Mouse (Mus musculus) lung, embryonic 14.5 days (tissue): ENCODE results near the gene Tsks. TPM values are rescaled to one million over a fixed set of nuclear protein-coding genes. Genes with fewer than 3 reads are reported as not detected.

Experiments used
- ATAC-seq: fragments of 200-750 bp; cut with Nextera tagmentation; 2 replicates; pipeline ENCODE4 v1.8.0; 2017; ENCODE audit warnings: mild to moderate bottlenecking, moderate TSS enrichment, moderate library complexity; ENCODE audit not compliant: insufficient read depth
- DNase-seq: peaks from one replicate; pipeline ENCODE4 v3.0.0-alpha.2; 2015
- H3K27ac ChIP-seq: fragments of 300-500 bp; sonication (generic); 2 replicates; pipeline ENCODE4 v1.5.1; 2014; ENCODE audit warnings: low read depth, mild to moderate bottlenecking, moderate library complexity
- H3K27me3 ChIP-seq: fragments of 300-500 bp; sonication (generic); 2 replicates; pipeline ENCODE4 v1.6.1; 2014; ENCODE audit warnings: low read length, control low read depth; ENCODE audit not compliant: insufficient read depth
- H3K36me3 ChIP-seq: fragments of 300-500 bp; sonication (generic); 2 replicates; pipeline ENCODE4 v1.6.1; 2014; ENCODE audit warnings: control low read depth; ENCODE audit not compliant: insufficient read depth
- H3K4me1 ChIP-seq: fragments of 300-500 bp; sonication (generic); 2 replicates; pipeline ENCODE4 v1.6.1; 2014; ENCODE audit warnings: antibody characterized with exemption, control low read depth; ENCODE audit not compliant: insufficient read depth
- H3K4me2 ChIP-seq: fragments of 300-500 bp; sonication (generic); 2 replicates; pipeline ENCODE4 v1.6.1; 2014; ENCODE audit warnings: mild to moderate bottlenecking
- H3K4me3 ChIP-seq: fragments of 300-500 bp; sonication (generic); 2 replicates; pipeline ENCODE4 v1.5.1; 2014; ENCODE audit warnings: low read depth, low read length
- H3K9ac ChIP-seq: fragments of 300-500 bp; sonication (generic); 2 replicates; pipeline ENCODE4 v1.6.1; 2014
- H3K9me3 ChIP-seq: fragments of 300-500 bp; sonication (generic); 2 replicates; pipeline ENCODE4 v1.6.1; 2016; ENCODE audit warnings: low read depth, low read length, control low read depth
- CTCF ChIP-seq: IDR thresholded peaks from 2 replicates; pipeline ENCODE4 v1.5.1; 2016; ENCODE audit warnings: antibody characterized with exemption, low read depth
- WGBS: fragments of 180-500 bp; shearing (Covaris S2); extraction: QIAGEN DNeasy Blood & Tissue Kit; methylation state at CpG from one replicate; pipeline ENCODE4 v1.1.7; 2014; 5-methylcytosine and 5-hydroxymethylcytosine counted together
- polyA plus RNA-seq: library from polyadenylated mRNA; unstranded; fragments of >200 nt; fragmentation: Nextera tagmentation; extraction: Ambion mirVana; gene quantifications from 2 replicates; pipeline ENCODE4 v1.2.1, GENCODE M21; 2014

Gene Tsks
- polyA plus RNA-seq, 1 experiment from 2014 or later = 0.11 TPM

DNA sequence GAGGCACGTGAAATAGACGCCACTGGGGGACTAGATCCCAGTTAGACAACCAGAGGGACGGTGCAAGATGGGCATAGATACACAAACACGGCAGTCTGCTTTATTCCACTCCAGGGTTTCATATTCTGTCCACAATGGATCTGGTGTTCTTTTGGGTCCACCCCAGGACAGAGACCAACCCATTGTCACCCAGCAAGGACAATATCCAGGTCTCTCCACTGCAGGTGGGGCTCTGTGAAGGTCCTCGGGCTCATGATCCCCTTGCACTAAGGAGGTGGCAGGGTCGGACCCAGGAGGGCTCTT is 32.1 kb downstream of the Tsks start:
- Histone ChIP-seq H3K9me3 (no peaks in the 10 kb centered on the region), H3K9ac (no peak overlapping the region), H3K4me3 (no peak overlapping the region), H3K4me2 (peak overlapping the region; percentile 73), H3K27ac (no peak overlapping the region), H3K4me1 (no peaks in the 10 kb centered on the region; the same call in 1 of the 2 replicates), H3K27me3 (no peaks in the 10 kb centered on the region), H3K36me3 (peaks cover 43% of the 10 kb centered on the region)
- WGBS = 12% methylated on average over 6 of the region's 6 CpGs
- DNase-seq = no peak
- TF ChIP-seq CTCF = no peak
- ATAC-seq = no peak

DNA sequence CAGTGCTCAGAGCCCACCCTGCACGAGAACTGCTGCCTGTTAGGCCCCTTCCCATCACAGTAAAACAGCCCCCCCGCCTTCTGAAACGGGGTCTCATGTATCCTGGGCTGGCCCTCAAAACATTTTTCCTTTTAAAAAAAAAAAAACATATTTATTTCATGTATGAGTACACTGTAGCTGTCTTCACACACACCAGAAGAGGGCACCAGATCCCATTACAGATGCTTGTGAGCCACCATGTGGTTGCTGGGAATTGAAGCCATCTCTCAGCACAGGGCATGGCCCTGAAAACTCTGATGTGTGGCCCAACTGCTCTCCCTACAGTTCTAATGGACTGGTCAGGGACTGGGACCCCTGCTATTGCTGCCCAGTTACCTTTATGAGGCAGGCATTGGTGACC is 35.3 kb downstream of the Tsks start:
- Histone ChIP-seq H3K4me3 (no peak overlapping the region), H3K36me3 (peaks cover 75% of the 10 kb centered on the region), H3K9me3 (no peaks in the 10 kb centered on the region), H3K9ac (no peak overlapping the region), H3K27me3 (no peaks in the 10 kb centered on the region), H3K27ac (no peak overlapping the region), H3K4me2 (no peak overlapping the region), H3K4me1 (no peaks in the 10 kb centered on the region; the same call in 1 of the 2 replicates)
- TF ChIP-seq CTCF = no peak
- WGBS = 92% methylated on average over 3 of the region's 3 CpGs
- no peak for ATAC-seq
- DNase-seq = no peak

DNA sequence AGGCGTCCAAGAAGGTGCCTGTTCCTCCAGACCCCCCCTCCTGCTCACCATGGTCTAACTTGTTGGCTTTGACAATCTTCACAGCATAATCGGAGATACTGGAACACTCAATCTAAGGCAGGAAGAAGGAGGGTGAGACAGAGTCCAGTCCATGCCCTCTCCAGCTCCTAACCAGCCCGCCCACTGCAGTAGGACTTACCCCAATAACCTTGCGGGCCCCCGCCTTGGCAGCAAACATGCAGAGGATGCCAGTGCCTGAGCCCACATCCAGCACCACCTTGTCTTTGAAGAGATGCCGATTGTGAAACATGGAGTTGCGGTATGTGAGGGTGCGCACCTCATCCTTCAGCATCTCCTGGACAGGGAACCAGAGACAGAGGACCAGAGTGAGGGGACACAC is 38.5 kb downstream of the Tsks start:
- 91% methylated on average over 8 of the region's 8 CpGs for WGBS
- H3K36me3 ChIP-seq = peaks cover 72% of the 10 kb centered on the region
- no peak for ATAC-seq

DNA sequence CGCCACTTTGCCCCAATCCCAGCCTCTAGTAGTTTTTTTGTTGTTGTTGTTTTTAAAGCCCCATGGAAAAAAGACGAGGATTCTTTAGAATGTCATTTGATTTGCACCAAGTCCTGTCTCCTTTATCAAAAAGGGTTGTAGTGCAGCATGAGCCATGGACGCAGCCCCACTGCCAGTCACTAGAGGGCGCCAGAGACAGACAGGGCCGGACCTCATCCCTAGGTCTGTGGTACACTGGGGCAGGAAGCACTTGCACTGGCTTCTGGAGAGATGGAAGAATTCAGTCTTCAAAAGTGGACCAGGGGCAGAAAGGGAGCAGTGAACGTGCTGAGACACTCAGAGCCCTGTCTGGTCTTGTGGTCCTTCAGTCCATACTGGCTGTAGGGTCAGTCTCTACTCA is 40.1 kb downstream of the Tsks start:
- Histone ChIP-seq H3K36me3 (peaks cover 57% of the 10 kb centered on the region), H3K9ac (no peak overlapping the region), H3K27ac (no peak overlapping the region), H3K9me3 (no peaks in the 10 kb centered on the region), H3K4me1 (peaks cover 1% of the 10 kb centered on the region; the same call in 1 of the 2 replicates), H3K4me2 (no peak overlapping the region), H3K27me3 (no peaks in the 10 kb centered on the region), H3K4me3 (no peak overlapping the region)
- 30% methylated on average over 6 of the region's 6 CpGs for WGBS
- TF ChIP-seq CTCF = peak; percentile 95
- ATAC-seq (no peak), DNase-seq (peak; percentile 94)

More for the DNA sequence above, 38.5 kb downstream of the Tsks start:
- H3K4me2 ChIP-seq = no peak overlapping the region
- H3K9me3 ChIP-seq = no peaks in the 10 kb centered on the region
- H3K4me1 ChIP-seq = no peaks in the 10 kb centered on the region
- H3K27ac ChIP-seq = no peak overlapping the region
- H3K27me3 ChIP-seq = no peaks in the 10 kb centered on the region
- H3K9ac ChIP-seq = no peak overlapping the region
- no peak for DNase-seq
- no peak overlapping the region for H3K4me3 ChIP-seq
- TF ChIP-seq CTCF = no peak

DNA sequence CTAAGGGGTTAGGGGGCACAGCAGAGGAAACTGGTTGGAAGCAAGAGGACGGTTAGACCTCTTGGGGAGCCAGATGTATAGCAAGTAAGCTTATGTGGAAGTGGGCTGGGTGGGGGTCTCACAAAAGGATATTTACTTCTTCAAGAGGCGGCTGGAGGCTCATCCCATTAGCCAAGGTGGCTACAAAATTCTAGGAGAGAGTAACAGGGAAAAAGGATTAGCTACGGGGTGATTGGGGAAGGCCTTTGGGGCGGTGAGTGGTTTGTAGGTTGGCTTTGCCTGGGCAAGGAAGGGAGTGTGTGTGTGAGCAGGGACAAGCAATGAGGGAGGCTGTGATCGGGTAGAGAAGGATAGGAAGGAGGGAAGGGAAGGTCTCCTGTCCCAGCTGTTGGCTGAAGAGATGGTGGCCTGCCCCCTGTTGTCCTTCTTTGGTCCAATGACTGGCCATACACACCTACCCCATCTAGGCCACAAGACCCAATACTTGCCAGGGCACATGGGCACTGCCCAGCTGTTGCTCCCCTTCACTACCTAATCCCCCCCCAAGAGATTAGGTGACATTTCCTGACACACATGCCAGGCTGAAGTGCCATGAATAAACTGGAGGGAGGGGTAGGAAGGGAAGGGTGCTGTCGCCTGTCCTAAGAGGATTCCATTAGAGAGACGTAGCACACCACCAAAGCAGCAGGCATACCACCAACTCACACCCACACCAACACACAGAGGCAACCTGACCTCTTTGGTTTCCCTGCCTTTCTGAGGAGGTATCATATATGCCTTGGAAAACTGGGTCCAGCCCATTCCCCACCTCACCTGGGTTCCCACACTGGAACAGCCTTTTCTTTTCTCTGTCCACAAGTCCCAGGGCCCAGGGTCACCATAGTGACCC is 41.2 kb downstream of the Tsks start:
- WGBS = 57% methylated on average over 7 of the region's 7 CpGs
- 0 out of 2 replicates have a peak, but pooled peaks have one; percentile 4 for TF ChIP-seq CTCF

DNA sequence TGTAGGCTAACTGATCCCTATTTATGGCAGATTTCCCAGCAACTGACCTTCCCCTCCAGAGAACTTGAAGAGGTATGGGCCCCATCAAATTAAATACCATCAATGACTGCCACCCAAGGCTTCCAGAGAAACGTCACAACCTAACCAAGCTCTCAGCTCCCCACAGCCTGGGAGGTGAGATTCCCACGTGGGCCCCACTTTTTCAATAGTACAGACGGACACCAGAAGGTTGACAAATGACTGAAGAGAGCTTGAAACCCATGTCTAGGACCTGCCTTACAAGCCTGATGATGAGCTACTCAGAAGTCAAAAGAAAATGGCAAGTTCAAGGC is 41.8 kb downstream of the Tsks start:
- ATAC-seq = no peak
- H3K9ac ChIP-seq = peak overlapping the region; percentile 2; the same call in 1 of the 2 replicates
- peaks cover 48% of the 10 kb centered on the region for H3K36me3 ChIP-seq
- H3K4me2 ChIP-seq = peak overlapping the region; percentile 66
- H3K4me3 ChIP-seq = peak overlapping the region; percentile 97
- H3K4me1 ChIP-seq = peaks cover 8% of the 10 kb centered on the region; the same call in 1 of the 2 replicates
- H3K27ac ChIP-seq = no peak overlapping the region
- H3K9me3 ChIP-seq = no peaks in the 10 kb centered on the region
- no peak for DNase-seq
- TF ChIP-seq CTCF = no peak
- 34% methylated on average over 3 of the region's 3 CpGs for WGBS
- H3K27me3 ChIP-seq = no peaks in the 10 kb centered on the region

More for the DNA sequence above, 41.2 kb downstream of the Tsks start:
- DNase-seq (no peak), ATAC-seq (no peak)
- peaks cover 8% of the 10 kb centered on the region; the same call in 1 of the 2 replicates for H3K4me1 ChIP-seq
- peak overlapping the region; percentile 15; the same call in 1 of the 2 replicates for H3K27ac ChIP-seq
- no peaks in the 10 kb centered on the region for H3K9me3 ChIP-seq
- H3K4me3 ChIP-seq = peak overlapping the region; percentile 97; the same call in 1 of the 2 replicates
- peaks cover 49% of the 10 kb centered on the region for H3K36me3 ChIP-seq
- H3K9ac ChIP-seq = 0 out of 2 replicates have a peak overlapping the region, but pooled peaks have one; percentile 1
- H3K27me3 ChIP-seq = no peaks in the 10 kb centered on the region
- peak overlapping the region; percentile 66 for H3K4me2 ChIP-seq

DNA sequence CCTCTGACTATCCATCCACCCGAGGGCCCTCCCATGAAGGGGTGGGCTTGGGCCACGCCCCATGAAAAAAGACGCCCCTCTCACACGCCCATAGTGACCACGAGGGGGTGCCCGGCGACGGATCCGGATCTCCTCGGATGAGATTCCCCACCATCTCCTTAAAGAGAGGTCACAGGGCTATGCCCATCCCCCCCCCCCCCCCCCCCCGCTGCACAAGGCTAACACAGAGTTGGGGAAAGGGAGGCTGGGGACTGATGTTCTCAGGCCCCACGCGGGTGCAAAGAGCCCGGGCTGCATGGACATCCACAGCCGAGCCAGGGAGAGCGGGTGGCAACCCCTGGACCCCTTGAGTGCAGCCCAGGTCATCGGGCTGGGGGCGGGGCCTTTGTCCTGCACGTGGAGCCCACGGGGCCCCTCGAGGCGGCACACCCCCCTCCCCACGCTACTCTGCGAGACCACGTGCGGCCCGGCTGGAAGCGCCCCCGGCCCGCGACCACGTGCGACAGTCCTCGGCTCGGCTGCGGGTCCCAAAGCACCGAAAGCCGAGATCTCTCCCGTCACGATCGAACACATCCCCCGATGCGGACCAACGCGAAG is 42.7 kb downstream of the Tsks start:
- ATAC-seq = peak; percentile 13
- Histone ChIP-seq H3K9ac (peak overlapping the region; percentile 99), H3K4me1 (peaks cover 8% of the 10 kb centered on the region; the same call in 1 of the 2 replicates), H3K9me3 (no peaks in the 10 kb centered on the region), H3K27ac (peak overlapping the region; percentile 96), H3K27me3 (no peaks in the 10 kb centered on the region), H3K36me3 (peaks cover 47% of the 10 kb centered on the region), H3K4me3 (peak overlapping the region; percentile 97), H3K4me2 (peak overlapping the region; percentile 66)
- WGBS = 0% methylated on average over 44 of the region's 45 CpGs
- TF ChIP-seq CTCF = peak; percentile 55
- peak; percentile 91 for DNase-seq
